Mouse (Mus musculus) layer of hippocampus, postnatal 14 days (tissue): ENCODE results near the gene Ripply2. TPM values are rescaled to one million over a fixed set of nuclear protein-coding genes. Genes with fewer than 3 reads are reported as not detected.
"Not testable (repeated sequence)": the region's sequence is repeated elsewhere in the genome, so short reads cannot be mapped to it uniquely, and the experiment has no call there.

Source experiments
- DNase-seq, 2 experiments: peaks; one replicate each; pipeline ENCODE4 v3.0.0; 2021 to 2022; ENCODE audit warnings: low spot score in 2 of 2, mixed read lengths in 1 of 2
- long read RNA-seq, 2 experiments: library from polyadenylated mRNA; stranded (forward); transcript quantifications; one replicate each; pipeline ENCODE4 v2.0.0; 2021
- total RNA-seq, 2 experiments: library from RNA; stranded (reverse); gene quantifications; 2 replicates each; pipeline ENCODE4 v1.2.3; 2021

Ripply2 gene
- total RNA-seq = 1 to 10 TPM; 7.3 to 9.3 TPM
- long read RNA-seq, experiment 1, partial matches to known transcripts = 0 of 3 reads
- long read RNA-seq, experiment 1, other reads (novel, unspliced or antisense) = 0 of 3 reads
- long read RNA-seq, experiment 2, partial matches to known transcripts = 0 of 1 reads
- long read RNA-seq, experiment 2, other reads (novel, unspliced or antisense) = 0 of 1 reads

DNA sequence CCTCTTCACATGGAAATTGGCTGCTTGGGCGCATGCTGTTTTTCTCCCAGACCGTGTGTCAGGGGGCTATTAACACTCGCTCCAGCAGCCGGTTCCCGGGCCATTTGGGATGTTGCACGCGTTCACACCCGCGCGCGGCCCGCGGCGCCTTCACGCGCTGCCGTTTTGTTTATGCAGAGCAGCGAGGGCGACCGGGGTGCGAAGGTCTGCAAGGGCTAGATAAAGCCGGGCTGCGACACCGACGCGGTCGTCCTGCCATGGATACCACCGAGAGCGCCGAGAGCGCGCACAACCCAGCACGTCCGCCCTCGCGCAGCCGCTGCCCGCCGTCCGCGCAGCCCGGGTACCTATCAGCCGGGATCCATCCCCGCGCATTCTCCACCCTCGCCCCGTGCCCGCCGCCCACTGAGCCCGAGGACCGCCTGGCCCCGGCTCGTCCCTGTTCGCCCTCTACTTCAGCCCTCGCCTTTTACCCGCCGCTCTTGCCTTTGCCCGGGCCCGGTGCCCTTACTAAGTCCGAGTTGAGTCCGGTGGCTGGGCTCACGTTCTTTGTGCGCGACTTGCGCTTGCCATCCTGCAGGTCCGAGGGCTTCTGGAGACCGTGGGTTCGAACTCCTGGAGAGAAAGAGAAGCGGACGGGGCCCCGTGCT is at the start of gene Ripply2:
TSS of gene Ripply2 (plus strand) at position 250 of the 650 bp plus-strand sequence.
- peak; percentile 27 to 52 for DNase-seq

- DNase-seq = not testable (repeated sequence)
These were observed 42.9 kb upstream of the Ripply2 start for GRCm38 (mm10) chr9:86972471-86972870.

- DNase-seq = peak; percentile 9 to 37
These were observed 41.8 kb upstream of the Ripply2 start for GRCm38 (mm10) chr9:86973562-86973961.

DNA sequence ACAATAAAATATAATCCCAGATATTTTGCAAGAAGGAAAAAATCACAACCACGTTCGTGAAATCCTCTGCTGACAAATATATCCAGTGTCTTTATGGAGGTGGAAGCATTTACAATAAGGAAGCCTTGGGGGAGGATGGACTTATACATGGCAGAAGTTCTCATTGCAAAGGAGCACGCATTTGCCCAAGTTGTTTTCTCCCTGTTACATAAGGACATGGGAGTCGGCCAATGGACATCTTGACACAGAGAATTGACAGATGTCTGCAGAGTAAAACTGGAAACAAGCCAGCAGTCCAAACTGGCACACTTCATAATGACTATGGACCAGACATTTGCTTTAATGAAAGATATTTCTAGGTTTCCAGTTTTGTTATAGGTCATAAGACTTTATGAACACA is 38.4 kb upstream of the Ripply2 start:
- peak in 1 of 2 experiments; percentile 36 for DNase-seq

DNA sequence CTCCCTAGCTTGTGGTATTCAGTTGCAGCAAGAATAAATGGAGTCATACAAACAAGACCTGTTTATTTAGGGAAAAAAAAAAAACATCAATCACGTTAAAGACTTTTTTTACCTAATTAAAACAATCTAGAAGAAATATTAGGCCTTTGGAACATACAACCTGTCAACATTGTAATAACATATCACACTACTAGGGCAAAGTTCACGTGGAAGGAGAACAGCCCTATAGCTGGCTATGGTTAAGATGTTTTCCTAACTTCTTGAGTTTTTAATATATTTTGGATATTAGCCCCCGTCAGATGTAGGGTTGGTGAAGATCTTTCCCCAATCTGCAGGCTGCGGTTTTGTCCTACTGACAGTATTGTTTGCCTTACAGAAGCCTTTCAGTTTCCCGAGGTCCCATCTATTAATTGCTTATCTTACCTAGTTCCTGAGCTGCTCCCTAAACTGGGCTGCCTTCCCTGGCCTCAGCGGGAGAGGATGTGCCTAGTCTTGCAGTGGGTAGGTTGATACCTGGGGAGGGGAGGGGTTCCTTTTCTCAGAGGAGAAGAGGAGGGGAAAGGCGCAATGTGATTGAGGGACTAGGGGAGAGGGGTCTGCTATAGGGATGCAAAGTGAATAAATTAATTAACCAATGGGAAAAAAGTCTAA is 37.0 kb upstream of the Ripply2 start:
- DNase-seq = no peak

- DNase-seq = no peak
These were observed 35.3 kb upstream of the Ripply2 start for GRCm38 (mm10) chr9:86980048-86980447.

GRCm38 (mm10) chr9:86980942-86981341 is 34.4 kb upstream of the Ripply2 start:
- no peak for DNase-seq

- no peak for DNase-seq
These were observed 33.8 kb upstream of the Ripply2 start for GRCm38 (mm10) chr9:86981551-86981950.

- DNase-seq = no peak
These were observed 30.8 kb upstream of the Ripply2 start for GRCm38 (mm10) chr9:86984583-86984982.

GRCm38 (mm10) chr9:86985105-86985504 is 30.2 kb upstream of the Ripply2 start:
- no peak for DNase-seq

- no peak for DNase-seq
These were observed 28.5 kb upstream of the Ripply2 start for GRCm38 (mm10) chr9:86986703-86987296.

GRCm38 (mm10) chr9:86989822-86990221 is 25.5 kb upstream of the Ripply2 start:
- DNase-seq = no peak

- DNase-seq = no peak
These were observed 23.6 kb upstream of the Ripply2 start for GRCm38 (mm10) chr9:86991758-86992157.

- DNase-seq = no peak
These were observed 18.2 kb upstream of the Ripply2 start for GRCm38 (mm10) chr9:86997046-86997691.

- no peak for DNase-seq
These were observed 15.3 kb upstream of the Ripply2 start for GRCm38 (mm10) chr9:86999956-87000582.

- no peak for DNase-seq
These were observed 10.5 kb upstream of the Ripply2 start for GRCm38 (mm10) chr9:87004701-87005434.

DNA sequence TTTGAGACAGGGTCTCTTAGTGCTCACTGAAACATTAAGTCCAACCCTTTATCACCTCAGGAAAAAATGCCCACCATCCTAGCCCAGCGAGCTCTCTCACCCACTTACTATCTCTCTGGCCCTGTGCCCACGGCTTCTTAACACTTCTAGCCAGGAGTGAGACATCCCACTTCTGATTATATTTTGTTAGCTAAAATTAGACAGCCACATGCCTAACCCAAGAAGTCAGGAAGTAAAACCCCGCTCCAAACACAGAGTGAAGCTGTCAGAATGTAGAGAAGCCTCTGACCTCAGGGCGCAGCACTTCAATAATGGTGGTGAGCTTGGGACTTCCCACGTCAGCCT is 9.9 kb upstream of the Ripply2 start:
- DNase-seq = no peak

GRCm38 (mm10) chr9:87008507-87008906 is 6.8 kb upstream of the Ripply2 start:
- no peak for DNase-seq

GRCm38 (mm10) chr9:87008919-87009318 is 6.4 kb upstream of the Ripply2 start:
- DNase-seq = no peak

DNA sequence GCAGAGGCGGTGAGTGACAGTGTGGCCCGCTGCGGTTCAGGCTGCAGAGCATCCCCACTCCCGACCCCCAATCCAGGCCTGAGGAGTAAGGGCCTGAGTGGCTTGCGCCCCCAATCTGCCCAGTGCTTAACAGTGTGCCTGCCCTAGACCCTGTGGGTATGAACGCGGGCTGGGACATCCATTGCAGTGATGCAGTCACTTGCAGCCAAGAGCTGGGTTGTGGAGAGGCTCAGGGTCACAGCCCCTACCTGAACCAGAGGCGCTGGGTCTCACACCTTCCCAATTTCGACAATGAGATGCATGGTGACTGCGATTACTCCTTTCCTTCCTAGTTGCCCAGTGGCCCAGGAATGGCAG is 579 bp downstream of the Ripply2 start:
- no peak for DNase-seq
